Mouse (Mus musculus): ENCODE results near the gene Arpp19. TPM values are rescaled to one million over a fixed set of nuclear protein-coding genes. Genes with fewer than 3 reads are reported as not detected.

The Arpp19 gene
- total RNA-seq, 2 experiments from 2014 or later = 157 to 163 TPM

DNA sequence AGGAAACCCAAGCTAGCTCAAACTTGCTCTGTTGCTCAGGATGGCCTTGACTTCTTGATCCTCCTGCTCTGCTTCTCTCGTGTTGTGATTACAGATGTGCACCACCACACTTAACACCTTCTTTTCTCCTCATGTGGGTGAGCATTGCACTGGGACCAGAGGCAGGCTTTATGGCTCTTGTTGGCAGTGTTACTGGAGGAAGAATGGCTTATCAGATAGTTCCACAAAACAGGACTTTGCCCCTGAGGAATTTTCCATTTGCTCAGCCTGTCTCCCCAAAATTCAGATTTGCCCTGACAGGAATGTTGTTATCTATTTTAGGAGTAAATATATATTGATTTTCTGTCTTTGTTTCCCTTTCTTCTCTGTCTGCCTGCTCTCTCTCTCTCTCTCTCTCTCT, 2.7 kb upstream of the Arpp19 start:
- intact Hi-C loops (cut with DNase I) = loop anchor here (5.0 kb wide), 1 partner anchor 127 kb away; no protein-coding TSS in a partner anchor
- DNase-seq = no peak

DNA sequence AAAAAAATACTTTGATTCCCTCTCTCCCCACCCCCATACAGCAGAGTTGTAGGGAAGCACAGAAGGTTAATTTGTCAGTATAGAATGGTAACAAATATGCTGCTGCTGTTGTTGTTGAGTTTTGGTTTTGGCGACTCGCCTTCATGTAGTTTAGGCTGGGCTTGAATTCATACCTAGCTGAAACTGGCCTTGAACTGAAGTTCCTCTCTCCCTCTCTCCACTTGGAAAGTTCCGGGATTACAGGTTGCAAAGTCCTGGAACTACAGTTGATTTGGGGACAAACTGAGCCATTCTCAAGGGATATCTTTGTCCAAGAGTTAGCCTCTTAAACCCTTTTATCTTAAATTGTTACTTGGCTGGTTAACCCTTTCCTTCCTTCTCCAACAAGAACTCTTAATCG, 1.5 kb upstream of the Arpp19 start:
- DNase-seq = no peak
- intact Hi-C loops (cut with DNase I) = no loop called here

DNA sequence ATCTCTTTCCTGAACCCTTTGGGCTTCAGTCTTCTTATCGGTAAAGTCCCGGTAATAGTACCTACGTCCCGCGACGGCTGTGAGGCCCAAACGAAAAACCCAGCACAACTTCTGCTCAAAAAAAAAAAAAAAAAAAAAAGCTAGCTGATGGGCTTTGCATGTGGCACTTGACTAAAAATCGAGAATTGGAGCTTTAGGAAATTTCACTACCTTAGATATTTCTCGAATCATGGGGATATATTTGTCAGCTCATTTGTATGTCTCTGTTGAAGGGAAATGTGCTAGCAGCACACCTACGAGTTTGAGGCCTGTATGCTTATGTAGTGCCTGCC, 909 bp downstream of the Arpp19 start:
- intact Hi-C loops (cut with DNase I) = no loop called here
- DNase-seq = no peak

DNA sequence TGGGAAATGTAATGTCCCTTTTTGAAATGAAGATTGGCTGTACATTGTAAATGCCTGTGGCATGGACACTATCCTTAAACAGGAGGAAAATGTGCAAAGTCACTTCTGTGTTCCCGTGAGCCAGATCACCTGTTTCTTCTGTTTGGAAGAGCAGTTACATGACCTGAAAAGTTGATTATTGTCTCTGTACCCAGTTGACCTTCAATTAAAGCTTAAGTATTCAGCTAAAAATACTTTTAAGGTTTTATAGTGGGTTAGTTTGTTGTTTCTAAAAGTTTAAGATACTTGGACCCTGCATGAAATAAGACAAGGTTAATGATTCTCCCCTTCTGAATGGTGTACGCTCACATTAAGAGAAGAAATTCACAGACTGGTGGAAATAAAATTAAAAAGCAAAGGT, 3.2 kb downstream of the Arpp19 start:
- no peak for DNase-seq
- intact Hi-C loops (cut with DNase I) = no loop called here

DNA sequence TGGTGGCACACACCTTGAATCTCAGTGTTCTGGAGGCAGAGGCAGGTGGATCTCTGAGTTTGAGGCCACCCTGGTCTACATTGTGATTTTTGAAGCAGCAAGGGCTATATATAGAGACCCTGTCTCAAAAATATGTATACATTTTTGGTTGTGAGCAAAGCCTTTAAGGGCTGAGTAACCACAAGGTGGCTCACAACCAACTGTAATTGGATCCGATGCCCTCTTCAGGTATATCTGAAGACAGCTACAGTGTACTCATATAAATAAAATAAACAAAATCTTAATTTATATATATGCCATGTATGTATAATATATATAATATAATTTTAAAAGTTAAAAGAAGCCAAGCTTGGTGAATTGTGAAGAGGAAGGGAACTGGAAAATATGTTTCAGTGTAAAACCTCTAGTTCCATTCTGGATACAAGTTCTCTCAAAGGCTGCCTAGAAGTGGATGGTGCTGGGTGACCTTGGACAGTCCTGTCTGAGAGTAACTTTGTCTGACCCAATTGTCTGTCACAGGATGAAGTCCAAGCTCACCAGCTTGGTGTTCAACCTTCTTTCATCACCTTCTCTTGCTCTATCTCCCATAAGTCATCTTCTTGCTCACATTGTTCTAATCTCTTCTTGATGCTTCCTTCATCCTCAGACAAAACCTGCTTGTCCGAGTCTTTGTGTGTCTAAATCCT, 4.6 kb downstream of the Arpp19 start:
- intact Hi-C loops (cut with DNase I) = no loop called here
- no peak for DNase-seq

DNA sequence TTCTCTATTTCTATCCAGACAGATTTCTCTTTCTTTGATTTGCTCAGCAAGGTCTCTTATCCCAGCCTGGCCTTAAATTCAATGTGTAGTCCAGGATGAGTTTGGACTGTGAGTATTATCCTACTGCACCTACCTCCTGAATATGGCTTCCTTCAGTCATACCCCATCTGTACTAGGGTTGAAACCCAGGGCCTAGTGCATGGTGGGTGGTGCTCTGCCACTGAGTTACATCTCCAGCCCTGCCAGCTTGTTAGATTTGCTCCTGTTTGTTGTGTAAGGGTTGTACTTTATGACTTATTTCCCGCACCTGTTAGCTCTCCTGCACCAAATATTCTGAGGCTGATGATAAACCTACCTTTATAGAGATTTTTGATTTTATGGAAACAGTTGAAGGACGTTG, 5.8 kb downstream of the Arpp19 start:
- no peak for DNase-seq
- intact Hi-C loops (cut with DNase I) = no loop called here

DNA sequence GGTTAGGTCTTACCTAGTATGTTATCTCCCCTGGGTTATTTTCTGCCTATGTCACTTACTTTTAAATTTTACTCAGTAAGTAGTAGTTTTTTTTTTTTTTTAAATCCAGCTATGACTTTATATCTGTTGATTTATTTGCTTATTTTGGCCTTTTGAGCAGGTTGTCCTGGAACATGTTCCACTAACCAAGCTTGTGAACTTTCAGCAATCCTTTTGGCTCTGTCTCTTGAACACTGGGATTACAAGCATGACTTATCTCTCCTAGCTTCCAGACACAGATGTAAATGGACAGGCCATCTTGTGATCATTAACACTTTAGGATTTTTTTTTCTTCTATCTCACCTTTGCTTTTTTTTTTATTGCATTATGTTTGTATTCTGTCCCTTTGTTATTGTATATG, 9.7 kb downstream of the Arpp19 start:
- intact Hi-C loops (cut with DNase I) = loop anchor here (5.0 kb wide), 1 partner anchor 100 kb away; no protein-coding TSS in a partner anchor
- DNase-seq = no peak

DNA sequence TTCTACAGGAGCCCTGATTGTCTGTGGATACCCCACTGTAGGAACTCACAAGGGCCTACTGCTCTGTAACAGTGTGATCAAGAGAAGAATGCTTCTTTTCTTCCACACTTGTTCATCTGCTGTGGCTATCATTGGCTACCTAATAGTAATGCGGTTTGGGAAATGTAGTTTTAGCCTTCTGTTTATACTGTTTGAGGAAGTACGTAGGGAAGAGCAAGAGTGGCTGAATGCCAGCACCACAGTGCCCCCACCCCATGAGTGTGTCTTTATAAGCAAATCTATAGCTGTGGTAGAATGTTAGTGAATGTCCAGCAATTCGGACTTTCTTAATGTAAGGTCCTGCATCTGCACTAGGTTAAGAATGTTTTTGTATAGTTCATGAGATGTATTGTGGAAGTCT, 11.7 kb downstream of the Arpp19 start:
- no peak for DNase-seq
- intact Hi-C loops (cut with DNase I) = loop anchor here (5.0 kb wide), 1 partner anchor 98 kb away; no protein-coding TSS in a partner anchor

DNA sequence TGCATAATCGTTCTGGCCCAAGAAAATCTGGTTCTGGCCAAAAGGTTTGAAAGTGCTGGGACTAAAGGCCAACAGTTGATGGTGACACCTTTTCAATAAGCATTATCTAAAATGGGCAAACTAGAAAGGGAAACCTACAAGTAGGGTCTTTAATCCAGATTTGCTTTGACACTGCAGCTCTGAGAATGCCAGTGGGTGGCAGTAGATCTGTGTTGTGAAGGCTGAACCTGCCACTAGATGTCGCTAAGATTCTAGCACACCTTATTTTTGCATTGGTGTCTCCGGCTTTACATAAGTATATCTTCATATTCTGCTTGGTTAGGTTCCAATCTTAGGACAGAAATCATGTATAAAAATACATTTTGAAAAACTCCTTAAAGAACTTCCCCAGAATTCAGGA, 12.6 kb downstream of the Arpp19 start:
- peak; percentile 76 to 82 for DNase-seq
- intact Hi-C loops (cut with DNase I) = loop anchor here (2.0 to 5.0 kb wide), 3 partner anchors 147 to 232 kb away; no protein-coding TSS in a partner anchor

DNA sequence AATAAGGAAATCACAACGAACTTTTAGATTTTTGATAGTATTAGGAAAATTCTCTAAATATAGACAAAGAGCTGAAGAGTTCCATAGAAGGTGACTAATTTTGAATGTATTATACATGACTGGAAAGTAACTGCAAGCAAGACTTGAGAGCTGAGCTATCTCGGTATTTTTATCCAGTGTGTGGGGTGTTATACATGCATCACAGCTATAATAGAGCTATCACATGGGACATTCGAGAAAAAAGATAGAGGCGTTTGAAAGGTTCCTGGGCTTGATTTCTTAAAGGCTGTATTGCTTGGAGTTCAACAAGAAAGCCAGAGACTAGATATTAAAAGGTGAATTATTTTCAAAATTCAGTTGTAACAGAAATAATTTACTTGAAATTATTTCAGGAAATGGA, 14.4 kb downstream of the Arpp19 start:
- no peak for DNase-seq
- intact Hi-C loops (cut with DNase I) = loop anchor here (2.0 to 5.0 kb wide), 3 partner anchors 145 to 230 kb away; no protein-coding TSS in a partner anchor

DNA sequence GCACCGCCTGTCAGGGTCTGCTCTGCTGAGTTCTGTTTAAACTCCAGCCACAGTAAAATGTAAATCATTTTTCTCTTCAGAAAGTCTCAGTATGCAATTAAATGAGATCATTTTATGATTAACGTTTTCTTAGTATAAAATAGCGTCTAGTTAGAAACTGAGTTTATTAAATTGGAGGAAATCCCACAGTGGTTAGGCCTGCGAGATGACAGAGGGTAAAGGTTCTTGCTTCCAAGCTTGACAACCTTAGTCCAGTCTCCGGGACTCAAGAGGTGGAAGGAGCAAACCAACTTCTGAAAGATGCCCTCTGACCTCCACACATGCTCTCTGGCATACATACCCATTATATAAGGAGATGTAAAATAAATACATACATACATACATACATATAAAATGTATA, 17.6 kb downstream of the Arpp19 start:
- intact Hi-C loops (cut with DNase I) = no loop called here
- no peak for DNase-seq

DNA sequence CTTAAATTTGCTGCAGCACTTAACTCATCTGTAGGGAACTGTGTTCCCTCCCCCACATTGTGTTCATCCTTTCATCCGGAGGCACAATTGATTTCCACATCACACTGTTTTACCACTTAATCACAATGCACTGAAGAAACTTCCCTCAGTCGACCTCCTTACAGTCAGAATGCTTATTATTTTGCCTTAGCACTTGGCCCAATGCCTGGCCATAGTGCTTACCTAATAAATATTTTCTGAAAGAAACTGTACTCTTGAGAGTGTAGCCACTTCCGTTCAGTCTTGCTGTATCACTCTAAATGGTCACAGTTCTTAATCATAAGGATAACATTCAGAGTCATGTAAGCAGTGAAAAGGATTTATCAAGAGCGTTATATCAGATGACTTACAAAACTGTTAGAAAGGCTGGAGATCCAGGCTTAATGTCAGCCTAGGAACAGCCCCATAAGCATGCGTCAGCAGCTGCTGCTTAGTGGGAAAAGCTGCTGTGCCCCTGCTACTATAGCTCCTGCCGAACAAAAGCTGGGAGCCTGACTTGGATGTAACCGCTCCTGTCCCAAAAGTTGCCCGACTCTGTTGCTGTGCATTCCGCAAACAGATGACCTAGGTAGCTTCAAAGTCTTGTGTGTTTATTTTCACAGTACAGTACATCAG, 27.4 kb downstream of the Arpp19 start:
- intact Hi-C loops (cut with DNase I) = no loop called here
- no peak for DNase-seq

DNA sequence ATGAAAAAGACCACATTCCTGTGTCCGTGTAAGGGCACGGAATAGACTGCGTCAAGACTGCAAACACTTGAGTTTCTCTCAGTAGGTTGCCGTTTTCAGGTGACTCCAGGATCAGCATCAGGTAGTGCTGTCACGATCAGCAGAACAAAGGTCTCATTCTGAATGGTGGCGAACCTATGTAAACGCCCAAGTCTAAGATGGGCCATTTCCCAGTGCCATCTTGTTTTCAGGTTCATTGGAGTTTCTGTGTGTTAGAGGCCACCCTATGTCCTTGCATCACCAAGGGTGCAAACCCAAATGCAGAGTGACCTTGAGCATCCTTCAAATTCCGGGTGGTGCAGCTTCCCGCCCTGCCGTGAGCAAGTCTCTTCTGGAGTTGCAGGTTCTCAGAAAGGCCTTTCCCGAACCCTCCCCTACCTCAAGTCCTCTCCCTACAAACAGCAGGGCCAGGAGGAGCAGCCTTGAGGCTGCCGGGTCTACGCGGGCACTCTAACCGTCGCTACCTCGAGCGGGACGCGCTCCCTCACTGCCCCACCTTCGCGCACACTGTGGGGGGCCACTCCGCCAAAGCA, 33.1 kb downstream of the Arpp19 start, which contains the start of gene Myo5a:
TSS of gene Myo5a (plus strand) at position 559 of the 572 bp plus-strand sequence.
- no peak for DNase-seq
- intact Hi-C loops (cut with DNase I) = no loop called here

DNA sequence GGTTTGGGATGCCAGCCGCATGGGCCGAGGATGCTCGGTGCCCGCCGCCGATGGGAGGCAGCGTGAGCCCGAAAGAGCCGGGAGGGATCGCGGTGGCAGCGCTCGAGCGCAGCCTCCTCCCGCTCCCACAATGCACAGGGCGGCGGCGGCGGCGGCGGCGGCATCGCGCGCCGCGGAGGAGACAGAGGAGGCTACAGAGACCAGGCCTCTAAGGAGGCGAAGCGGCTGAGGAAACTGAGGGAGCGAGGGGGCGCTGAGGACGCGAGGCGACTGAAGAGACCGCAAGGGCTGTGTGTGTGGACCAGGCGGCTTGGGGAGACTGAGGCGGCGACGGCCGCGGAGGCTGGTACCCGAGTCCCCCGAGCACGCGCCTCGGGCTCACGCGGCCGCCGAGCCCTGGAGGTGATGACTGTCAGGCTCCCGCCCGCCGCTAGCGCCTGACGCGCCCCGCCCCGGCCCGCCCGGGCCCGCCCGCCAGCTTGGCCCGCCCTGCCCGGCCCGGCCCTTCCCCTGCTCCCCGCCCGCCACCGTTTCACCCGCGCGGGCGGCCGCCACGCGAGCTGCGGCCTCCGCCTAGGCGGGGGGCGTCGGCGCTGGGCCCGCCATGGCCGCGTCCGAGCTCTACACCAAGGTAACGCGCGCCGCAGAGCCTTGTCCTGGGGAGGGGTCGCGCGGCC, 33.8 kb downstream of the Arpp19 start:
- intact Hi-C loops (cut with DNase I) = no loop called here
- peak; percentile 74 to 83 for DNase-seq

DNA sequence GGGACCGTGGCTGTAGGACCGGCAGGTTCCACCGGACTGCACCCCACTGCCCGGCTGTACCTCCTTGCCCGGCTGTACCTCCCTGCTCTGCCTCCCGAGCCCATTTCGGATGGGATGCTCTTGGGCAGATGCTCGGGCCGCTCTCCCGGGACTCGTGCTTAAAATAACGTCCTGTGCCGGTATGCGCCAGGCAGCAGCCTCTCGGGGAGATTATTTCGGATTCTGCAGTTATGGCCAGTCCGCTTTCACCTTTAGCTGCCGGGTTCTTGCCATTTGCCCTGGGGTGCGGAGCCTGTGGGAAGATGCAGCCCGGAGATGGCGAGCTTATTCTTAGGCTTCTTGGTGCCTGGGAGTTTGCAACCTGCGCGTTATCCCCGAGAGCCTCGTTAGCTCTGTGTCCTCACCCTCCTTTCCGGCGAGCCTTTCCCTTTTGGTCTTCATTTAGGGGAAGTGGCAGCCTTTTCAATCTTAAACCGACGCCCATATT, 34.3 kb downstream of the Arpp19 start:
- intact Hi-C loops (cut with DNase I) = no loop called here
- DNase-seq = peak in 1 of 2 experiments; percentile 51

DNA sequence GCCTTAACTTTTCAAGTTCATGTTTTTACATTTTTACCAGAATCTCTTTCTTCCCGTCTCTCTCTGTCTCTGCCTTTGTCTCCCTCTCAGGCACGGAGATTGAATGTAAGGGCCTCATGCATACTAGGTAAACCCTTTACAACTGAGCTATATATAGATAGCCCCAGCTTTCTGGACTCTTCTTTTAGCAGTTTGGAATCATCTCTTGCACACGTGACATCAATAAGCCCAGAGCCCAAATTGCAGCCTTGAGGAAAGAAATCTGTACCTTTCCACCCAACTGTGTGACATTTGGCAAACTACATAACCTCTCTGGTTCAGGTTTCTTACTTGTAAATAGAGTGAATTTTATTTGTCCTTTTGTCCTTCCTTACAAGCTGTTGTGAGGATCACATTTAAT, 34.9 kb downstream of the Arpp19 start:
- intact Hi-C loops (cut with DNase I) = no loop called here
- no peak for DNase-seq

DNA sequence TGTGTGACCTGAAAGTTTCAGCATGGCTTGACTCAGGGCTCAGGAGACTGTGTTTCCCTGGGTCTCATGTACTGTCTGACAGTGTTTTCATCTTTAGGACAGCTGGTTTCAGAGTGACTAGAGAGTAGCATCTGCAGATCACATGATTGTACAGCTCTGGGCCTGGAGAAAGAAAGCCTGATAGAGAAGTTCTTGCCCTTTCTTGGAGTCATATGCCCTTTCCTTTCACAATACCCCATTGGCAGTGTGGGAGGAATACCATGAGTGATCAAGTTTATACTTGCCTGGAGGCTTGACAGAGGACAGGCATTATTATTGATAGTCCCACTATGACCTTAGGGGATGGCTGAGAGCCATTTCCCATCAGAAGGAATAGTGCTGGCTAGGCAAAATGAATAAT, 39.8 kb downstream of the Arpp19 start:
- intact Hi-C loops (cut with DNase I) = no loop called here
- DNase-seq = no peak

DNA sequence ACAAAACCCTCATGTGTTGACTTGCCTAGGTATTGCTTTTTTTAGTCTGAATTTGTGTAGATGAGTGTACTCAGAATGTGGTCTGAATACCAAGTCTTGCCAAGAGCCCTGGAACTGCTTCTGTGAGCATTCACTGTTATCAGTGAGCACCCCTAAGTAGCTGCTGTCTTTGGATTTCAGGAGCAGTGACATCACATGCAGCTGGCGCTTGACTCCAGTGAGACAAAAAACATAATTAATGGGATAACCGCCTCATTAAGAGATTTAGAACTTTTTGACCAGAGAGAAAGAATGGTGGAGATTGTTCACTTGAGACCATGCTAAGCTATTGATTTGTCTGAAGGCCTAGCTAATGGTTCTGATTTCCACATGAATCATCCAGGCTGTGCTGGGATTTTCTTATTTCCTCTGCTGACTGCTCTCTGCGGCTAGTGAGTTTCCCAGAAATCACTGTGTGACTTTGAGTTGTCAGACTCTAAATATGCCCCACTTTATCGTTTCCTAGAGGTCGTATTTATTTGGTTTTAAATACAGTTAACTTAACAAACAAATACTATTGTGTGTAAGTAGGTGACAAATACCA, 47.9 kb downstream of the Arpp19 start:
- intact Hi-C loops (cut with DNase I) = no loop called here

DNA sequence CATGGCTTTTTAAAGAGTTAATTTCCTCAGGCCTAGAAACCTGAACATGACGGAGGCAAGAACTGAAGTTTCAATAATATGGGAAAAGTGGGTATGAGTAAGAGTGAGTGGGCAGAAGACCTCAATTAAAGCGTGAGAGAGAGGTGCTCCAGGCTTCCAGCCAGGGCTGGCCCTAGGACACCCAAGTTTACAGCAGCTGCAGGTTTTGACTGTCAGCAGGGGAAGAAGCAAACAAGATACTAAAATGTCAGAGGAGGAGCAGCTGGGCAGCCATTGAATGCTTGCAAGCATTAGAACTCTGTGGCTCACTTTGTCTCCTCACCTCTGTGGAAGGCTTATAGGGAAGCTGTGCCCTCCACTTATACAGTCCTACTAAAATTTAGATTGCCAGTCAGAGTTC, 50.4 kb downstream of the Arpp19 start:
- intact Hi-C loops (cut with DNase I) = no loop called here
- DNase-seq = peak; percentile 32 to 33

More for the DNA sequence above, 47.9 kb downstream of the Arpp19 start:
- DNase-seq = no peak

DNA sequence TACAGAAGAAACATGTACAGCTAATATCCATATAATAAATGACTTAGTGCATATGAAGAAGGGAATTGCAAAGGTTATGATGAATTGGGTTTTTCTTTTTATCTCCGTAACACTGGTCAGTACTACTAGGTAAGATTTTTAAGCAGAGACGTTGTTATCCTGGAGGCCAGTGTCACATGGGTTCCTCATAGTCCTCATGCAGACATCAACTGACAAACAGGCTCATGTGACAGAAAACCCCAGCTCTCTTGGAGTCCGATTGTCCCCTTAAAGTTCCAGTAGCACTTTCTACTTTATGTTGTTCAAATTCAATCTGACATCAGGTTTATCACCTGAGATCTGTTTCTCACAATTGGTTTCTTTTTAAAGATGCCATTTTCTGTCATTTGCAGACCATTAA, 51.9 kb downstream of the Arpp19 start:
- intact Hi-C loops (cut with DNase I) = no loop called here
- no peak for DNase-seq

DNA sequence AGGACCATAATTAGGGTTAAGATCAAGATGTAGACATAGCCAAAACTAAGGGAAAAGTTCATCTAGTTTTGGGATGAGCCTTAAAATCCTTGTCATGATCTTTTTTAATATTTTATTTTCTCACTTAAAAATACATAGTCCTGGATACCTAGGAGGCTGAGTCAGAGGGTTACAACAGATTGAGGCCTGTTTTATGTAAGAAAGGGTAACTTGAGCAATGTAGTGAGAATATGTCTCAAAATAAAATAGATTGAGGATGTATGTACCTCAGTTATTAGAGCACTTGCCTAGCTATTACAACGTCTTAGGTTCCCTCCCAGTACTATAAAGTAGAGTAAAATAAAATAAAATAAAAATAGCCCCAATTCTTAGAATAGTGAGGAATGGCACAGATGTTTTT, 54.7 kb downstream of the Arpp19 start:
- no peak for DNase-seq
- intact Hi-C loops (cut with DNase I) = no loop called here

Data from heart, postnatal 10 days (tissue).